Mouse (Mus musculus): Measurements from ENCODE around the gene Sergef.

DNA sequence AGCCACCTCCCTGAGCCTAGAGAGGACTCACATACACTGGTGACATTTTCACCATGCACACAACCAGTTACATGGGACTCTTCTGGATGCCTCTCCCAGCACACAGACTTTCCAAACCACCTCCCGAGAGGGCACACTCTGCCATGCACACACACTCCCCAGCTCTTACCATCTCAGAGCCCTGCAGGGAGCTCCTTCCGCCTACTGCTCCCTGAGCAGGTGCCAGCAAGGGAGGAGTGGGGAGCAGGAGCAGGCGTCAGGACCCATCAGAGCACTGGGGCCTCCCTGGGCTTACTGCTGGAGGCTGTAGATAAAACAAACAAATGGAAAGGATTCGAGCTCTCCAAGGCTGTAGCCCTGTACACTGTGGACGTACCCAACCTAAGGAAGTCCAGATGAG, 218.1 kb downstream of the Sergef start:
- TF ChIP-seq POLR2A (IDR thresholded peaks at IDR 0.05; ENCODE audit: borderline replicate concordance, low read depth, low read length), result no peak
- no peak for TF ChIP-seq CTCF (IDR thresholded peaks at IDR 0.05; ENCODE audit: low read depth, low read length)
